Mouse (Mus musculus): ENCODE results near the gene Arpc3. TPM values are rescaled to one million over a fixed set of nuclear protein-coding genes. Genes with fewer than 3 reads are reported as not detected.
"Not testable (repeated sequence)": the region's sequence is repeated elsewhere in the genome, so short reads cannot be mapped to it uniquely, and the experiment has no call there.

Gene Arpc3
- polyA plus RNA-seq, 1 experiment from 2014 or later, result 51.8 TPM

GRCm38 (mm10) chr5:122452194-122452593 lies 60.5 kb downstream of the Arpc3 start:
- Histone ChIP-seq H3K4me3 (ENCODE audit: low read depth, low read length) (no peak overlapping the region), H3K9me3 (ENCODE audit: control insufficient read depth, low read length) (no peaks in the 10 kb centered on the region), H3K36me3 (ENCODE audit: control insufficient read depth, insufficient read depth, low read length) (peaks cover 61% of the 10 kb centered on the region), H3K9ac (ENCODE audit: low read depth, low read length) (no peak overlapping the region), H3K27ac (replicated peaks; ENCODE audit: low read depth, low read length) (no peak overlapping the region), H3K27me3 (replicated peaks; ENCODE audit: control insufficient read depth, insufficient read depth, low read length) (no peaks in the 10 kb centered on the region), H3K4me1 (ENCODE audit: control insufficient read depth, insufficient read depth, low read length) (no peaks in the 10 kb centered on the region), H3K4me2 (ENCODE audit: low read depth, low read length) (no peak overlapping the region)
- ATAC-seq (ENCODE audit: low read depth) (no peak), DNase-seq (ENCODE audit: low spot score) (no peak)
- WGBS, result 81% methylated on average over 7 of the region's 7 CpGs

- no peak overlapping the region for H3K4me3 ChIP-seq (ENCODE audit: low read depth, low read length)
- ATAC-seq (ENCODE audit: low read depth) (no peak), DNase-seq (ENCODE audit: low spot score) (no peak)
- no peaks in the 10 kb centered on the region for H3K27me3 ChIP-seq (replicated peaks; ENCODE audit: control insufficient read depth, insufficient read depth, low read length)
- peaks cover 69% of the 10 kb centered on the region for H3K36me3 ChIP-seq (ENCODE audit: control insufficient read depth, insufficient read depth, low read length)
- H3K27ac ChIP-seq (replicated peaks; ENCODE audit: low read depth, low read length), result no peak overlapping the region
- H3K4me2 ChIP-seq (ENCODE audit: low read depth, low read length), result no peak overlapping the region
- H3K9me3 ChIP-seq (ENCODE audit: control insufficient read depth, low read length), result no peaks in the 10 kb centered on the region
- no peak overlapping the region for H3K9ac ChIP-seq (ENCODE audit: low read depth, low read length)
- no peaks in the 10 kb centered on the region for H3K4me1 ChIP-seq (ENCODE audit: control insufficient read depth, insufficient read depth, low read length)
- WGBS, result 78% methylated on average over 6 of the region's 6 CpGs
Measured at GRCm38 (mm10) chr5:122453188-122453587, 61.5 kb downstream of the Arpc3 start.

- H3K9ac ChIP-seq (ENCODE audit: low read depth, low read length), result no peak overlapping the region
- no peak overlapping the region for H3K4me2 ChIP-seq (ENCODE audit: low read depth, low read length)
- H3K27ac ChIP-seq (replicated peaks; ENCODE audit: low read depth, low read length), result no peak overlapping the region
- DNase-seq (ENCODE audit: low spot score) (no peak), ATAC-seq (ENCODE audit: low read depth) (no peak)
- H3K27me3 ChIP-seq (replicated peaks; ENCODE audit: control insufficient read depth, insufficient read depth, low read length), result no peaks in the 10 kb centered on the region
- H3K4me3 ChIP-seq (ENCODE audit: low read depth, low read length), result no peak overlapping the region
- H3K36me3 ChIP-seq (ENCODE audit: control insufficient read depth, insufficient read depth, low read length), result peaks cover 82% of the 10 kb centered on the region
- H3K9me3 ChIP-seq (ENCODE audit: control insufficient read depth, low read length), result no peaks in the 10 kb centered on the region
- 83% methylated on average over 4 of the region's 4 CpGs for WGBS
- no peaks in the 10 kb centered on the region for H3K4me1 ChIP-seq (ENCODE audit: control insufficient read depth, insufficient read depth, low read length)
Measured at GRCm38 (mm10) chr5:122454442-122454841, 62.8 kb downstream of the Arpc3 start.

GRCm38 (mm10) chr5:122454883-122455282 lies 63.2 kb downstream of the Arpc3 start:
- no peak for DNase-seq (ENCODE audit: low spot score)
- no peaks in the 10 kb centered on the region for H3K27me3 ChIP-seq (replicated peaks; ENCODE audit: control insufficient read depth, insufficient read depth, low read length)
- no peak for ATAC-seq (ENCODE audit: low read depth)
- no peak overlapping the region for H3K4me3 ChIP-seq (ENCODE audit: low read depth, low read length)
- H3K36me3 ChIP-seq (ENCODE audit: control insufficient read depth, insufficient read depth, low read length), result peaks cover 84% of the 10 kb centered on the region
- no peak overlapping the region for H3K4me2 ChIP-seq (ENCODE audit: low read depth, low read length)
- H3K9ac ChIP-seq (ENCODE audit: low read depth, low read length), result no peak overlapping the region
- H3K27ac ChIP-seq (replicated peaks; ENCODE audit: low read depth, low read length), result no peak overlapping the region
- no peaks in the 10 kb centered on the region for H3K9me3 ChIP-seq (ENCODE audit: control insufficient read depth, low read length)
- 89% methylated on average over 3 of the region's 3 CpGs for WGBS
- no peaks in the 10 kb centered on the region for H3K4me1 ChIP-seq (ENCODE audit: control insufficient read depth, insufficient read depth, low read length)

GRCm38 (mm10) chr5:122455584-122455983 lies 63.9 kb downstream of the Arpc3 start:
- H3K27ac ChIP-seq (replicated peaks; ENCODE audit: low read depth, low read length), result no peak overlapping the region
- H3K4me2 ChIP-seq (ENCODE audit: low read depth, low read length), result no peak overlapping the region
- no peaks in the 10 kb centered on the region for H3K4me1 ChIP-seq (ENCODE audit: control insufficient read depth, insufficient read depth, low read length)
- 90% methylated on average over 3 of the region's 3 CpGs for WGBS
- no peak overlapping the region for H3K4me3 ChIP-seq (ENCODE audit: low read depth, low read length)
- no peak overlapping the region for H3K9ac ChIP-seq (ENCODE audit: low read depth, low read length)
- DNase-seq (ENCODE audit: low spot score) (no peak), ATAC-seq (ENCODE audit: low read depth) (no peak)
- no peaks in the 10 kb centered on the region for H3K9me3 ChIP-seq (ENCODE audit: control insufficient read depth, low read length)
- peaks cover 87% of the 10 kb centered on the region for H3K36me3 ChIP-seq (ENCODE audit: control insufficient read depth, insufficient read depth, low read length)
- H3K27me3 ChIP-seq (replicated peaks; ENCODE audit: control insufficient read depth, insufficient read depth, low read length), result no peaks in the 10 kb centered on the region

- H3K9ac ChIP-seq (ENCODE audit: low read depth, low read length); H3K4me2 ChIP-seq (ENCODE audit: low read depth, low read length); H3K9me3 ChIP-seq (ENCODE audit: control insufficient read depth, low read length); H3K4me1 ChIP-seq (ENCODE audit: control insufficient read depth, insufficient read depth, low read length); ATAC-seq (ENCODE audit: low read depth); H3K27ac ChIP-seq (replicated peaks; ENCODE audit: low read depth, low read length); DNase-seq (ENCODE audit: low spot score); H3K27me3 ChIP-seq (replicated peaks; ENCODE audit: control insufficient read depth, insufficient read depth, low read length); H3K4me3 ChIP-seq (ENCODE audit: low read depth, low read length): not testable (repeated sequence)
- H3K36me3 ChIP-seq (ENCODE audit: control insufficient read depth, insufficient read depth, low read length), result peaks cover 100% of the 10 kb centered on the region
- WGBS, result 79% methylated on average over 9 of the region's 9 CpGs
Measured at GRCm38 (mm10) chr5:122457054-122457453, 65.4 kb downstream of the Arpc3 start.

- Histone ChIP-seq H3K27ac (replicated peaks; ENCODE audit: low read depth, low read length) (no peak overlapping the region), H3K4me3 (ENCODE audit: low read depth, low read length) (no peak overlapping the region), H3K9ac (ENCODE audit: low read depth, low read length) (no peak overlapping the region), H3K9me3 (ENCODE audit: control insufficient read depth, low read length) (no peaks in the 10 kb centered on the region), H3K36me3 (ENCODE audit: control insufficient read depth, insufficient read depth, low read length) (peaks cover 100% of the 10 kb centered on the region), H3K27me3 (replicated peaks; ENCODE audit: control insufficient read depth, insufficient read depth, low read length) (no peaks in the 10 kb centered on the region), H3K4me2 (ENCODE audit: low read depth, low read length) (no peak overlapping the region), H3K4me1 (ENCODE audit: control insufficient read depth, insufficient read depth, low read length) (no peaks in the 10 kb centered on the region)
- 88% methylated on average over 4 of the region's 4 CpGs for WGBS
- ATAC-seq (ENCODE audit: low read depth) (no peak), DNase-seq (ENCODE audit: low spot score) (no peak)
Measured at GRCm38 (mm10) chr5:122458066-122458465, 66.4 kb downstream of the Arpc3 start.

- no peaks in the 10 kb centered on the region for H3K9me3 ChIP-seq (ENCODE audit: control insufficient read depth, low read length)
- no peaks in the 10 kb centered on the region for H3K4me1 ChIP-seq (ENCODE audit: control insufficient read depth, insufficient read depth, low read length)
- H3K9ac ChIP-seq (ENCODE audit: low read depth, low read length), result no peak overlapping the region
- WGBS, result 98% methylated on average over 5 of the region's 5 CpGs
- DNase-seq (ENCODE audit: low spot score) (no peak), ATAC-seq (ENCODE audit: low read depth) (no peak)
- no peak overlapping the region for H3K4me3 ChIP-seq (ENCODE audit: low read depth, low read length)
- no peak overlapping the region for H3K4me2 ChIP-seq (ENCODE audit: low read depth, low read length)
- H3K27me3 ChIP-seq (replicated peaks; ENCODE audit: control insufficient read depth, insufficient read depth, low read length), result no peaks in the 10 kb centered on the region
- H3K36me3 ChIP-seq (ENCODE audit: control insufficient read depth, insufficient read depth, low read length), result peaks cover 100% of the 10 kb centered on the region
- no peak overlapping the region for H3K27ac ChIP-seq (replicated peaks; ENCODE audit: low read depth, low read length)
Measured at GRCm38 (mm10) chr5:122459335-122459734, 67.7 kb downstream of the Arpc3 start.

- Histone ChIP-seq H3K4me3 (ENCODE audit: low read depth, low read length) (no peak overlapping the region), H3K27me3 (replicated peaks; ENCODE audit: control insufficient read depth, insufficient read depth, low read length) (no peaks in the 10 kb centered on the region), H3K27ac (replicated peaks; ENCODE audit: low read depth, low read length) (no peak overlapping the region), H3K4me1 (ENCODE audit: control insufficient read depth, insufficient read depth, low read length) (no peaks in the 10 kb centered on the region), H3K4me2 (ENCODE audit: low read depth, low read length) (no peak overlapping the region), H3K9ac (ENCODE audit: low read depth, low read length) (no peak overlapping the region), H3K36me3 (ENCODE audit: control insufficient read depth, insufficient read depth, low read length) (peaks cover 100% of the 10 kb centered on the region), H3K9me3 (ENCODE audit: control insufficient read depth, low read length) (no peaks in the 10 kb centered on the region)
- no peak for ATAC-seq (ENCODE audit: low read depth)
- WGBS, result 84% methylated on average over 11 of the region's 11 CpGs
- DNase-seq (ENCODE audit: low spot score), result no peak
Measured at GRCm38 (mm10) chr5:122460656-122461055, 69.0 kb downstream of the Arpc3 start.
